Mouse (Mus musculus) heart, postnatal 36 days (tissue): ENCODE data around the gene Ptprm. TPM values are rescaled to one million over a fixed set of nuclear protein-coding genes. Genes with fewer than 3 reads are reported as not detected.

ENCODE experiments used
- DNase-seq, 2 experiments: peaks; one replicate each; pipeline ENCODE4 v3.0.0; 2021 to 2022
- intact Hi-C: fragments of 180-260 bp; cut with DNase I; formaldehyde crosslinking; loops from one replicate; pipeline ENCODE4 v1.15.1; 2025
- microRNA-seq, 2 experiments: library from miRNA; unstranded; fragments of <30 nt; microRNA quantifications; one replicate each; pipeline ENCODE4 v1.2.0; 2021; ENCODE audit warnings: borderline number of aligned reads in 2 of 2
- total RNA-seq, 2 experiments: library from RNA; stranded (reverse); gene quantifications; 2 replicates each; pipeline ENCODE4 v1.2.3; 2021

Ptprm gene
- total RNA-seq, 2 experiments from 2014 or later = 85.0 to 90.6 TPM

DNA sequence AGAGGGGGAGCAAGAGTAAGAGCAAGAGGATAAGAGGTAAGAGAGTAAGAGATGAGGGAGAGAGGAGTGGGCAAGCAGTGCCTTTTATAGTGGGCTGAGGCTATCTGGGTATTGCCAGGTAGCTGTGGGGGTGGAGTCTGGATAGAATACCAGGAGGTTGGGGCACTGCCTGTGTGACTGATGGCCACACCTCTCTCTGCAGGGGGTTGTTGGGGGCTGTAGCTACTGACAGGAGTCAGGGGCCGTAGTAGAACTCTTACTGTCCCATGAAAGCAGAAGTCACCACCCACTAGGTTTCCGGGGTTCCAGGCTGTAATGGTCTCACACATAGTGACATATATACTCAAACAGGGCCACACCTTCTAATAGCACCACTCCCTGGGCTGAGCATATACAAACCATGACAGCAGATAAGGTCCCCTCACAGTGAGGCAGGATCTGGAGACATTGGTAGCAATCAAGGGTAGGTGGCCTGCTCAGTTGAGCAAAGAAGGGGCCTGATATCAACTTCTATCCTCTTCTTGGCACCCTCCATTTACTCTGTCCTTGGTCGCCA lies 689.0 kb downstream of the Ptprm start:
- DNase-seq = no peak
- intact Hi-C loops = no loop called here

DNA sequence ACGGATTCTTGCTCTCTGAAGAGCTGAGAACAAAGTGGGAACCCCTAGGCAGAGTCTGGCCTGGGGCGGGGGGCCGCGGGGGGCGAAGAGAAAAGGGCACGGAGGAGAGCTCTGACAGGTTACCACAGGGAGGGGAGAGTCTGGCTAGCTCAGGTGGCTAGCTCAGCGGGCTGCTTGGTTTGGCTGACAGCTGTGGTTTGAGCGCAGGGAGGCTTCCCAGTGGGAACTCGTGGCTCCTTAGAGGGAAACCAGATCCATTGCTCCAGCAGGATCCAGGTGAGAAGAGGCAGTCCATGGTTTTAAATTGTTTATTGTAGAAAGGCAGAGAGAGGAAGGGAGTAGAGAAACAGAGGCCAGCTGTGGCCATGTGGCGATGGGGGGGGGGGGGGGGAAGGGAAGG lies 689.5 kb downstream of the Ptprm start:
- intact Hi-C loops = no loop called here

DNA sequence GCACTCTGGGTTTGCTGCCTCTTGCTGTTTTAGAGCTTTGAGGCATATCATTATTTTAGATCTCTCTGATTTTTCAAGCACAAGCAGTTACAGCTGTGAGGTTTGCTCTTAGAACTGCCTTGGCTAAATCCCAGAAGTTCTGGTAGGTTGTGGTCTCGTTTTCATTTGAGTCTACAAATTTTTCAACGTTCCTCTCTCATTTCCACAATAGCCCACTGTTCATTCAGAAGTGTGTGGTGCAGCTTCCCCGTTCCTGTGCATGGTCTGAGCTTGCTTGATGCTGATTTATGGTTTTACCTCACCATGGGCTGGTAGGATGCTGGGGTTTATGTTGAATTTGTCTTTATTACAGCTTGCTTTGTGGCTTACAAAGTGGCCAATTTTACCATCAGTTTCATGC lies 695.0 kb downstream of the Ptprm start:
- no peak for DNase-seq
- intact Hi-C loops = no loop called here

More for the DNA sequence above, 689.5 kb downstream of the Ptprm start:
- no peak for DNase-seq

DNA sequence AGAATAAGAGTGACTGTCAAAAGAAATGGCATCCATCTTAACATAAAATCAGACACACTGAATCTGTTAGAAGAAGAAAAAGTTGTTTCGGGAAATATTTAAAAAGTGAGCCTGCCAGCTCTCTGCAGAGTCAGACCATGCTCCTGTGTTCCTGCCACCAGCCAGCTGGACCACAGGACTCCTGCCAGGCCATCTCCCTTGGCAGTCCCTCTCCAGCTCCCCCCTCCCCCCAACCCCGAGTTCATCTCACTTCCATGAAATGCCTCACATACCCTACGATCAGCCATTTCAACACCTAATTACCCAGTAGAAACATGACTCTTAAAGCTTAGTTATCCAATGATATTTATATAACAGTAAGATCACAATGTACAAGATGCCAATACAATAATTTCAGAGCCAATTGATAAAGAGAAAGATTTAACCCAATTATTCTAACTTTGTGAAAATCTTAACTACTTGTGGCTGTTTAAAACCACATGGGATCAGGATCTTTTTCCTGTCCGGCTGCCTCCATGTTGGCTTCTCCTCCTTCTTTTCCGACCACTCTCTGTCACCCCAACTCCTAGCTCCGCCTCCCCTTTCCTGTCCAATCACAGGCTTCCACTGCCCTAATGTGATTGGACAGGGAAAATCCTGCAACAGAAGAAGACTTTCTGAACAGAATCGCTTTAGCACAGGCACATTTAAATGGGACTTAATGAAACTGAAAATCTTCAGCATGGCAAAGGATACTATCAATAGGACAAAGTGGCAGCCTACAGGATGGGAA lies 716.1 kb downstream of the Ptprm start:
- intact Hi-C loops = no loop called here
- peak in 1 of 2 experiments; percentile 8 for DNase-seq

DNA sequence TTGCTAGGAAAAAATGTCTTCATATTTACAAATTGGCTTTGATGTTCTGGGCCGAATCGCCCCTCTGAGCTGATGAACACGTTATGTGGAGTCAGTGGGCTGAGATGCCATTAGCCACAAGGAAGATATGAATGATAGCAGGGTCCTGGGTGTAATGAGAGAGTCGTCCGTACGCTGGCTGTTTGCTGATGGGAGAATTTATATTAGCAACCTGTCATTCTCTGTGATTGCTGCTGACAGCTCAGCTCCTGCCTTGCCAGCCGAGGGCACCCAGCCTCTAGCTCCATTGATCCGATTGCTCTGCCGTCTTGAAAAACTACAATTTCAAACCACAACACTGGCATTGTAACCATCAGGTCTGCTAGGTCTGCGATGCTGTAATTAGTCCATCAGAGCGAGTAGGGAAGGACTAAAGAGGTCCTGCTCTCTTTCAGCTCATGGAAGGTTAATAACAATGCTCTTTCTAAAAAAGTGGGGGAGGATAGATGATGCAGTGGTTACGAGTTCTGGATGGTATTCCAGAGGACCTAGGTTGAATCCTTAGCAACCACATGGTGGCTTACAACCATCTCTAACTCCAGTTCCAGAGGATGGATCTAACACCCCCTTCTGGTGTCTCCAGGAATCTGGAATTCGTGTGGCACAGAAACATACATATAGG lies 734.1 kb downstream of the Ptprm start:
- no peak for DNase-seq
- intact Hi-C loops = no loop called here

DNA sequence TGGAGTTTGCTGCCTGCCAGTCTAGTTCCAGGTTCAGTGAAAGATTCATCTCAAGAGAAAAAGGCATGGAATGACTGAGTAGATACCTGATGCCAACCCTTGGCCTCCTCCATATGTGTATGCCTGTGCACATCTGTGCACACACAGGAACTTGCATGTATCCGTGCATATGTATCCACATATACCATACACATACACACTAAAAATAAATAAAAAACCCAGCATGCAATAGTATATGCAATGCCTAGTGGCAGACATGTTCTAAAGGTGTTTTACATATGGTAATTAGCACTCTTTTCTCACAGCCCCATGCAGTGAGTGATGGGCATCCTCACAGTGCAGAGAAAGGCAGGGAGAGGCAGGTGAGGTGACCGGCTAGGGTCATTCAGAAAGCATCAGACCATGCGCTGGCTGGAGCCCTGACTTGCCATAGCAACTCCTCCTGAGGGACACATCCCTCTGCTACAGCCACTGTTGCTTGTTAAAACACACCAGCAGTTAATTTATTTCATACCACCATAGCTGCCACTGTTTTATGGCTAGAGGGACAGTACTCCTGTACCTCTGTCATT lies 734.9 kb downstream of the Ptprm start:
- no peak for DNase-seq
- intact Hi-C loops = no loop called here

Small RNA genes within 50 kb of the gene (microRNA-seq; reads per million reads assigned to microRNA genes)
- 2.7 to 3.6 reads per million in 2 experiments for gene Mir5709
